Mouse (Mus musculus): Measurements from ENCODE around the gene Sh3bgrl2. TPM values are rescaled to one million over a fixed set of nuclear protein-coding genes. Genes with fewer than 3 reads are reported as not detected.

Sh3bgrl2 gene
- total RNA-seq, 2 experiments from 2014 or later, result 4.4 to 4.9 TPM

DNA sequence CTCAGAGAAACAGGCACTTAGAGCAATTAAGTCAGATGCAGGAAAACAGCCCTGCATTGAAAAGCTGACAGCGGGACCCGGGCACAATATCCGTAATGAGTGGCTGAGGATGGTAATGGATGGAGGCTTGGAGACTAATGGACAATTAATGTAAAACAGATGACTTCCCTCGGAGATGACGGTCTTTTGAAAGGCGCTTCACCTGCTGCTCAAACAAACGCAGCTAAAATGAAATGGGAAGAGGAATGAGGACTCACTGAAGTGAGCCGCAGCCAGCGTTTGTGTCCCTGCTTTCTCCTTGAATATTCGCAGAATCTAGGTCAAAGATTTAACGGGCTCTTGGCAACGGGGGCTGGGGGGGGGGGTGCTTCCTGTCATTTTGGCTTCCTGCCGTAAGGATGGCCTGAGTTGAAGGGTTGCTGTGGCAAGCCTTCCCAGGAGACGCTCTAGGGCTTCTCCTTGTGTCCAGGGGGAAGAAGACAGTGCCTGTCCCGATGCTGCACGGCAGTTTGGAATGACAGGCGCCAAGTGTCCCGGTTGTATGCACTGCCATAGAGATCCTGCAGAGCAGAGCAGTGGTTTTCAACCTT lies 138.5 kb downstream of the Sh3bgrl2 start:
- peak; percentile 7 to 20 for DNase-seq

DNA sequence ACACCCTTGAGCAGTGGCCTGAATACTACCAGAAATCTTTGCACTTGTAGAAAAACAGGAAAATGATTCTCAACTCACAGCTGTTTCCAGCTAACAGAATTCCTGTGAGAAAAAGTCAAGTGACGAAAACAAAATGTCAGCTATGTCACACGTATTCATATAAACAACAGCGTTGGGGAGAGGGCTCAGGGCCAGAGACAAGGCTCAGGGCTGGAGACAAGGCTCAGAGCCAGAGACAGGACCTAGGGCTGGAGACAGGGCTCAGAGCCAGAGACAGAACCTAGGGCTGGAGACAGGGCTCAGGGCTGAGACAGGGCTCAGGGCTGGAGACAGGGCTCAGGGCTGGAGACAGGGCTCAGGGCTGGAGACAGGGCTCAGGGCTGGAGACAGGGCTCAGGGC lies 139.8 kb downstream of the Sh3bgrl2 start:
- peak; percentile 18 to 31 for DNase-seq

Other genes starting within 250 kb of the Sh3bgrl2 start
- 1 to 10 TPM; 2.0 to 2.7 TPM for gene Lca5, start 107.2 kb upstream of the Sh3bgrl2 start, total RNA-seq (2021)

Measured in heart, adult 18-20 months (tissue).